Mouse (Mus musculus) liver, embryonic 18 days (tissue): ENCODE measurements around the gene Clec2l. TPM values are rescaled to one million over a fixed set of nuclear protein-coding genes. Genes with fewer than 3 reads are reported as not detected.

ENCODE experiments used
- polyA plus RNA-seq: library from polyadenylated mRNA; depleted of rRNA; stranded (reverse); fragments of >200 nt; gene quantifications from 2 replicates; pipeline ENCODE4 v1.2.3, GENCODE M21; 2012; rRNA removed

The Clec2l gene
- polyA plus RNA-seq = 0.09 and 0.17 TPM in 2 replicates

DNA sequence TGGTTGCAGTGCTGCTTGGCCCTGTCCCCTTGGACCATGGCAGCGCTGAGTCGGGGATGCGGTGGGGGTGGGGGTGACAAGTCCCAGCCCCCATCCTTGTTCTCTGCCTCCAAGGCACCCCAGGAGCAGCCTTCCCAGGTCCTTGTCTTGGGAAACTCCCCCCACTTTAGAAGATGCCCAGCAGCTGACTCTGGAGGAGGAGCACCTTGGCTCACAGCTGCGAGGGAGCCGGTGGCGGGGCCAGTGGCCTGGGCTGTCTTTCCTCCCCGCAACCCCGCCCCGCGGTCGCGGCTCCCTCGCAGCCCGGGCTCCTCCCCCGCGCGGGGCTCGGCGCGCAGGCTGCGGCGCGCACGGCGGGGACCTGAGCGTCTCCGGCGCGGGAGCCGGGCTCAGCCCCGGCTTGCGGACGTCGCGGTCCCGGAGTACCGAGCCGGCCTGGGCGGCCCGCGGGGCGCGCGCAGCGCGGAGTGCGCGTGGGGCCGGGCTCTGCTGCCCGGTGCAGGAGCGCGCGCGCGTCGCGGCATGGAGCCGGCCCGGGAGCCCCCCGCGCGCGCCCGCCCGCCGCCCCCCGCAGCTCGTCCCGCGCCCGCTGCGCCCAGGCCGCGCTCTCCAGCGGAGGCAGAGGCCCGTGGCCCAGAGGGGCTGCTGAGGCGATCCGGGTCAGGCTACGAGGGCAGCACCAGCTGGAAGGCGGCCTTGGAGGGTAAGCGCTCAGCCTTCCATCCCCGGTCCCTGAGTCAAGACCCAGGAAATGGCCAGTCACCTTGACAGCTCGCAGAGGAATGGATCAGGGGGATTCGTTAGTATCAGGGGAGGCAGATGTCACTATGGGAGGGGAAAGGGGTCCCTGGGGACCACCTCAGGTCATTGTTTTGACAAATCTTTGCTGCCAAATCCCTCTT lies at the start of gene Clec2l:
TSS of gene Clec2l (plus strand) at position 356 of the 902 bp plus-strand sequence.

DNA sequence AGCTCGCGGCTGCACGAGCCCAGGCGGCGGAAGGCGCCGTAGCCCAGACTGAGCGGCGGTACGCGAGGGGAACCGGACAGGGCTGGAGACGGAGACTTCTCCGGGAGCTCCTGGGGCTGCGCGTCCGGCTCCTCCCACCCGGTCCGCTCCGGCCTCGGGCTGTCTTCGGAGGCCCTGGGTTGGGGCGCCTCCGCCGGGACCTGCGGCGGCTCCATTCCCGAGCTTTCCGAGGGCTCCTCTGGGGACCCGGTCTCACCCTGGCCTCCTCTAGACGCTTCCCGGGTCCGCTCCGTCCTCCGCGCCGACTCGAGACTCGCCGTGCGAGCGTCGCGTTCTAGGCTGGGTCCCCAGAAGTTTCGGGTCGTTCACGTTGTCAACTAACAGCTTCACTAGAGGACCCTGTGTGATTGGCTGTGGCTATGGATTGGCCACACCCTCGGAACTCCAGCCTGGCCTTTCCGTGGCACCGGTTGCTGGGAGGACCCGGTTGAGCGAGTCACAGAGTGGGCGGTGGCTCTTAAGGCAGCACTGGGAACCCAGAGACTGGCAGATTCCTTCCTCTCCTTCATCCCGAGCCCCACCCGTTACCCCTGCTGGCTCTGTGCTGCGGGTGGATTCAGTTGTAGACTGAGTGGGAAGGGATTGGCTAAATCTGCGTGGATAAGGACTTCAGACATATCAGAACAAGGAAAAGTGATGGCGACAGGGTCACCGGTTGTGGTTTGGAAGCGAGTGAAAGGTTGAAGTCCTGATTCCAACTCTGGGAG lies 25.8 kb upstream of the Clec2l start, which contains the start of gene Klrg2:
TSS of gene Klrg2 (minus strand) at position 391 of the 767 bp plus-strand sequence.

Other genes starting within 250 kb of the Clec2l start
- gene Ubn2, start 229.1 kb upstream of the Clec2l start, polyA plus RNA-seq = 3.8 and 4.5 TPM in 2 replicates
- 74.0 and 77.8 TPM in 2 replicates for gene Fmc1, start 129.6 kb upstream of the Clec2l start, polyA plus RNA-seq
- gene Luc7l2, start 111.7 kb upstream of the Clec2l start, polyA plus RNA-seq = 46.8 and 52.8 TPM in 2 replicates
- gene Klrg2, start 25.8 kb upstream of the Clec2l start, polyA plus RNA-seq = 0.06 TPM in 2 replicates
- gene Tbxas1, start 212.3 kb downstream of the Clec2l start, polyA plus RNA-seq = 6.8 TPM in 2 replicates
- 6.0 and 8.0 TPM in 2 replicates for gene Hipk2, start 213.1 kb downstream of the Clec2l start, polyA plus RNA-seq